Mouse (Mus musculus) frontal cortex, postnatal 10 days (tissue): Measurements from ENCODE around the gene Cpa4.

Experiments used
- DNase-seq, 2 experiments: peaks; one replicate each; pipeline ENCODE4 v3.0.0; 2022; ENCODE audit warnings: low spot score in 2 of 2, mixed read lengths in 1 of 2

The Cpa4 gene

GRCm38 (mm10) chr6:30591851-30592404 is 23.8 kb downstream of the Cpa4 start:
- DNase-seq: no peak

GRCm38 (mm10) chr6:30592417-30592974 is 24.3 kb downstream of the Cpa4 start:
- no peak for DNase-seq

GRCm38 (mm10) chr6:30594364-30594763 is 26.2 kb downstream of the Cpa4 start:
- DNase-seq: no peak

GRCm38 (mm10) chr6:30596230-30596898 is 28.2 kb downstream of the Cpa4 start:
- no peak for DNase-seq

GRCm38 (mm10) chr6:30600033-30600432 is 31.9 kb downstream of the Cpa4 start:
- DNase-seq: no peak

- no peak for DNase-seq
Observed at GRCm38 (mm10) chr6:30600995-30601394, 32.8 kb downstream of the Cpa4 start.

GRCm38 (mm10) chr6:30604342-30604867 is 36.2 kb downstream of the Cpa4 start:
- no peak for DNase-seq

GRCm38 (mm10) chr6:30605111-30605510 is 36.9 kb downstream of the Cpa4 start:
- no peak for DNase-seq

GRCm38 (mm10) chr6:30605672-30606071 is 37.5 kb downstream of the Cpa4 start:
- DNase-seq: no peak

- no peak for DNase-seq
Observed at GRCm38 (mm10) chr6:30610710-30611109, 42.5 kb downstream of the Cpa4 start, which contains the start of gene Cpa5. TSS of gene Cpa5 (plus strand) at chr6:30611010.

GRCm38 (mm10) chr6:30611212-30611611 is 43.0 kb downstream of the Cpa4 start:
- DNase-seq: no peak

GRCm38 (mm10) chr6:30614251-30614650 is 46.1 kb downstream of the Cpa4 start:
- no peak for DNase-seq

- DNase-seq: no peak
Observed at GRCm38 (mm10) chr6:30615741-30616140, 47.6 kb downstream of the Cpa4 start.

- DNase-seq: no peak
Observed at GRCm38 (mm10) chr6:30616491-30616941, 48.3 kb downstream of the Cpa4 start.

GRCm38 (mm10) chr6:30617020-30617958 is 49.1 kb downstream of the Cpa4 start:
- DNase-seq: peak in 1 of 2 experiments; percentile 26

- peak; percentile 72 to 78 for DNase-seq
Observed at GRCm38 (mm10) chr6:30617959-30618590, 49.9 kb downstream of the Cpa4 start.

- DNase-seq: no peak
Observed at GRCm38 (mm10) chr6:30618735-30619134, 50.6 kb downstream of the Cpa4 start.

GRCm38 (mm10) chr6:30619606-30620005 is 51.4 kb downstream of the Cpa4 start:
- DNase-seq: no peak

- no peak for DNase-seq
Observed at GRCm38 (mm10) chr6:30620591-30620990, 52.4 kb downstream of the Cpa4 start.

GRCm38 (mm10) chr6:30620994-30621393 is 52.8 kb downstream of the Cpa4 start:
- no peak for DNase-seq

GRCm38 (mm10) chr6:30621986-30622389 is 53.8 kb downstream of the Cpa4 start:
- no peak for DNase-seq
